Mouse (Mus musculus) liver, embryonic 14.5 days (tissue): ENCODE measurements around the gene D430041D05Rik. TPM values are rescaled to one million over a fixed set of nuclear protein-coding genes. Genes with fewer than 3 reads are reported as not detected.
"Not testable (repeated sequence)": the region's sequence is repeated elsewhere in the genome, so short reads cannot be mapped to it uniquely, and the experiment has no call there.

Experiments
- ATAC-seq: fragments of 200-750 bp; cut with Nextera tagmentation; 2 replicates; pipeline ENCODE4 v1.8.0; 2017; ENCODE audit warnings: moderate number of reproducible peaks, mild to moderate bottlenecking, moderate library complexity; ENCODE audit not compliant: insufficient read depth
- DNase-seq, 3 experiments: peaks; one replicate each; pipeline ENCODE4 v3.0.0-alpha.2; 2012 to 2013; ENCODE audit warnings: low read depth in 3 of 3, low spot score in 3 of 3
- H3K27ac ChIP-seq: fragments of 300-500 bp; sonication (generic); 2 replicates; pipeline ENCODE4 v1.5.1; 2014; ENCODE audit warnings: moderate library complexity, mild to moderate bottlenecking, control low read depth, inconsistent platforms
- H3K27me3 ChIP-seq: fragments of 300-500 bp; sonication (generic); 2 replicates; pipeline ENCODE4 v1.6.1; 2014; ENCODE audit warnings: mild to moderate bottlenecking, low read length, moderate library complexity; ENCODE audit not compliant: control insufficient read depth, insufficient read depth
- H3K36me3 ChIP-seq: fragments of 300-500 bp; sonication (generic); replicated peaks from 2 replicates; pipeline ENCODE4 v1.6.1; 2014; ENCODE audit warnings: low read depth; ENCODE audit not compliant: control insufficient read depth, insufficient read depth
- H3K4me1 ChIP-seq, 2 experiments: fragments of 200-500 bp in 1 of 2; fragments of 300-500 bp in 1 of 2; sonication (generic) in 1 of 2; replicated peaks; 2 replicates each; pipeline ENCODE4 v1.6.1; 2012 to 2014; ENCODE audit warnings: antibody characterized with exemption in 1 of 2, inconsistent platforms in 1 of 2, low read length in 1 of 2; ENCODE audit not compliant: control insufficient read depth in 2 of 2, insufficient read depth in 2 of 2
- H3K4me2 ChIP-seq: fragments of 300-500 bp; sonication (generic); 2 replicates; pipeline ENCODE4 v1.6.1; 2014; ENCODE audit warnings: low read depth, mild to moderate bottlenecking, control low read depth, moderate library complexity
- H3K4me3 ChIP-seq, 2 experiments: fragments of 200-500 bp in 1 of 2; fragments of 300-500 bp in 1 of 2; sonication (generic) in 1 of 2; 2 replicates each; pipeline ENCODE4 v1.5.1; 2012 to 2014; ENCODE audit warnings: low read depth in 2 of 2, low read length in 2 of 2, mild to moderate bottlenecking in 2 of 2, control low read depth in 1 of 2, inconsistent platforms in 1 of 2, moderate library complexity in 1 of 2; ENCODE audit not compliant: insufficient read depth in 1 of 2
- H3K9ac ChIP-seq: fragments of 300-500 bp; sonication (generic); replicated peaks from 2 replicates; pipeline ENCODE4 v1.6.1; 2014; ENCODE audit warnings: mild to moderate bottlenecking, control low read depth, moderate library complexity
- H3K9me3 ChIP-seq: fragments of 300-500 bp; sonication (generic); 2 replicates; pipeline ENCODE4 v1.6.1; 2016; ENCODE audit warnings: low read length, mixed read lengths; ENCODE audit not compliant: control insufficient read depth
- CTCF ChIP-seq: IDR thresholded peaks from 2 replicates; pipeline ENCODE4 v1.5.1; 2016; ENCODE audit warnings: antibody characterized with exemption, low read depth, control low read depth
- EP300 ChIP-seq: IDR thresholded peaks from 2 replicates; pipeline ENCODE4 v1.6.1; 2016; ENCODE audit warnings: antibody characterized with exemption, low read depth
- WGBS: fragments of 180-500 bp; shearing (Covaris S2); extraction: QIAGEN DNeasy Blood & Tissue Kit; methylation state at CpG from one replicate; pipeline ENCODE4 v1.1.7; 2014; ENCODE audit not compliant: insufficient replicate concordance; 5-methylcytosine and 5-hydroxymethylcytosine counted together
- polyA plus RNA-seq, 2 experiments: library from polyadenylated mRNA; depleted of rRNA in 1 of 2; stranded (reverse) in 1 of 2; unstranded in 1 of 2; fragments of >200 nt; fragmentation: Nextera tagmentation in 1 of 2; extraction: Ambion mirVana in 1 of 2; gene quantifications; 2 replicates each; pipeline versions ENCODE4 v1.2.1 to v1.2.3; 2012 to 2014

Gene D430041D05Rik
- polyA plus RNA-seq, 2 experiments: under 0.01 TPM; not detected in 1

DNA sequence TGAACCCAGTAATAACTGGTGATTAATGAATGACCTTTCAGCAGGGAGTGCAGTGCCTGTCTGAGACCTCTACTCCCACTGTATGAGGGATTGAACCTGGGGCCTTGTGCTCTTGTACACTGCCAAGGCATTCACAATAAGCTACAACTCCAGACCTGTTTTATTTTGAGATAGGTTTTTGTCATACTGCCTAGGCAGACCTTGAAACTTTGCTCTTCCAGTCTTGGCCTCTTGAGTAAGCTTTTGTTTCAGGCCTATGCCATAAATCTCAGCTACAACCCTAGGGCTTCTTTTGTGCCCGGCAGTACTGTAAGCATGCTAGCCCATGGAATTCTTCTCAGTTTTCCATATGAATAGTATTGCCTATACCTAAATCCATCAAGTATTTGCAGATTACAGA, 291.7 kb downstream of the D430041D05Rik start:
- ATAC-seq (no peak), DNase-seq (no peak)
- peaks cover 34 to 38% of the 10 kb centered on the region in 2 experiments for H3K4me1 ChIP-seq
- no peak overlapping the region for H3K4me2 ChIP-seq
- TF ChIP-seq EP300 (no peak), CTCF (no peak)
- H3K9ac ChIP-seq: no peak overlapping the region
- no peaks in the 10 kb centered on the region for H3K9me3 ChIP-seq
- no peak overlapping the region for H3K27ac ChIP-seq
- no peak overlapping the region for H3K4me3 ChIP-seq
- 88% methylated on average over 1 of the region's 1 CpGs for WGBS
- H3K36me3 ChIP-seq: peaks cover under 1% of the 10 kb centered on the region
- H3K27me3 ChIP-seq: no peaks in the 10 kb centered on the region

DNA sequence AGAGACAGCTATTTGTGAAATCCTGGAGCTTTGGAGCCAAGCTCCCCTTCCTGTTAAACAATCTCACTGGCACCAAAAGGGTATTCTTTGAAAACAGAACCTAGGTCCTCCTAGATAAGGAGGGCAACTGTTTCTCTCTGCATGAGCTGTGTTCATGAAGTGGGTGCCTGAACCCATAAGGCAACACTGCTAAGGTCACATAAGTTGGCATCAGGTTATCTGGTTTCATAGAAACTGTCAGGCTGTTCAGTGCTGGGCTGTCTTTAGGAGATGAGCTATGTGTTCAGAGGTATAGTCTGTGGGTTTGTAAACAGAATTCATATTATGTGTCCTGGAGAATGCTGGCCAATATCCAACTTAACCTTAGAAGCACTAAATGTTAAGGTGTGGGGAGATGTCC, 293.6 kb downstream of the D430041D05Rik start:
- not testable (repeated sequence) for ATAC-seq, H3K36me3 ChIP-seq, H3K27ac ChIP-seq, H3K27me3 ChIP-seq, H3K4me3 ChIP-seq, H3K9me3 ChIP-seq, H3K4me2 ChIP-seq, H3K9ac ChIP-seq
- peaks cover 23 to 28% of the 10 kb centered on the region in 2 experiments for H3K4me1 ChIP-seq
- DNase-seq: peak in 1 of 3 experiments; percentile 29

DNA sequence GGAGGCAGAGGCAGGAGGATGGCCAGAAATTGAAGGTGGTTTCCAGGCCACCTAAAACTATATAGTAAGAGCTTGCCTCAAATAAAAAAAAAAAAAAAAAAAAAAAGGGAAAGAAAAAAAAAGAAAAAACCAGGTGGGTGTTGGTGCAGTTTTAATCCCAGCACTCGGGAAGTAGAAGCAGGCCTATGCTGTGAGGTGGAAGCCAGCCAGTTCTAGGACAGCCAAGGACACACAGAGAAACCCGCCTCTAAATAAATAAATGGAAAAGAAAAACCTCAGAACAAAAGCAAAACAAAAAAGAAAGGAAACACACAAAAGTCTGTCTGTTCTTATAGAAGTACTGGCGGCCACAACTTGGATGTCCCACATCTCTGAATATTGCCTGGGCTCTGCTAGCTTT, 295.9 kb downstream of the D430041D05Rik start:
- no peaks in the 10 kb centered on the region for H3K9me3 ChIP-seq
- no peak overlapping the region for H3K27ac ChIP-seq
- H3K4me1 ChIP-seq: peaks cover 2 to 15% of the 10 kb centered on the region in 2 experiments; a peak in 3 of 4 replicates
- 79% methylated on average over 3 of the region's 3 CpGs for WGBS
- H3K4me3 ChIP-seq: no peak overlapping the region
- TF ChIP-seq EP300 (no peak), CTCF (no peak)
- no peak overlapping the region for H3K9ac ChIP-seq
- ATAC-seq: no peak
- DNase-seq: no peak
- peaks cover 11% of the 10 kb centered on the region for H3K36me3 ChIP-seq
- no peaks in the 10 kb centered on the region for H3K27me3 ChIP-seq
- no peak overlapping the region for H3K4me2 ChIP-seq

DNA sequence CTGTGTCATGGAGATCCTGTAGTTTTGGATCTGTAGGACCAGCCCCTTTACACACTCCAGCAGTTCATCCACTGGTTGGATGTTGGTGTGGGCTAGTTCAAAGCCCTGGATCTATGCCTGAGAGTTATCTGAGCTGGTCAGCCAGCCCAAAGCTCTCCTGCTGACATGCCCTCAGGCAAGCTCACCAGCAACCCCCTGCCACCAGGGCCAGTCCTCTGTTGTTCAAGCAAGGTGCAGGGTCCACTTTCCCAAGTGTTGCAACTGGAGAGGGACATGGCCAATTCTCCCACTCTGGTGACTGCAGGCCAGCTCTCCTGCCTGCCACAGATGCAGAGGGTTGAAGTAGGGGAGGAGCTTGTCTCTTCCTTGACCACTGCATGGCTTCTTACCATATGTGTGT, 297.2 kb downstream of the D430041D05Rik start:
- Histone ChIP-seq H3K4me1 (peaks cover 5 to 22% of the 10 kb centered on the region in 2 experiments), H3K36me3 (peaks cover 11% of the 10 kb centered on the region)
- H3K4me3 ChIP-seq, H3K9ac ChIP-seq, DNase-seq, H3K27ac ChIP-seq, H3K27me3 ChIP-seq, H3K9me3 ChIP-seq, H3K4me2 ChIP-seq: not testable (repeated sequence)
- peak; percentile 55 for ATAC-seq

DNA sequence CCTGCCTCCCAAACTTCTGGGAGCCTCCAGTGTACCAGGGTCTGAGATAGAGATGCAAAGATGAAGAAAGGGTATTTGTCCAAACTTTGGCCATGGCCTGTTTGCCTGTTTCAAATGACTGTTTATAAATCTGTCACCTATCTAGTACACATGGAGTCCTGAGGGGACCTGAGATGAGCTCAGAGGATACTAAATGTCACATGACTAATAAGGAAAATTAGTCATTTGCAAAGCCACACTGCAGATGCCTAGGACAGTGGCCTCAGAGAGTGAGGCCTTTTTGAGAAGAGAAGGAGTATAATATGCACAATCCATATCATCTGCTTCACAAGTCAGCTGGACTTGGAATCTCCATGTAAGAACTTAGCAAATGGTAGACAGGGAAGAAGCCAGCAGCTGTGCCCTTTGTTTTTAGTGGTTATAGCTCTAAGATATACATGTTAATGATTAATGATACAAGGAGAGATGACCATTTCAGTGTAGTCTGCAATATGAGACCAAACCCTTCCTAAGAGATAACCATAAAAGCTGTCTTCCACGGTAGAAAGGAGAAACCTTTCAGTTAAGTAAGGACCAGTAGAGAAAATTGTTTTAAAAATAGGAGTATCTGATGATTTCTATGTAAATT, 299.5 kb downstream of the D430041D05Rik start:
- not testable (repeated sequence) for DNase-seq, H3K4me3 ChIP-seq, H3K4me2 ChIP-seq, H3K27ac ChIP-seq, H3K27me3 ChIP-seq, H3K9me3 ChIP-seq, ATAC-seq, H3K9ac ChIP-seq
- WGBS: no CpG with 5 or more reads among the region's 1 CpGs
- Histone ChIP-seq H3K36me3 (peaks cover 15% of the 10 kb centered on the region), H3K4me1 (peaks cover 9 to 23% of the 10 kb centered on the region in 2 experiments)
